ENCODE assay signal across 12 mouse cellular contexts in genomic region chr11:89003726-89004125, GRCm38 (mm10). TPM values are rescaled to one million over a fixed set of nuclear protein-coding genes. Genes with fewer than 3 reads are reported as not detected.
DNase-seq lines count a peak whose midpoint lies in the region; ATAC-seq and TF ChIP-seq lines count a peak whose summit lies in the region.
"Had no signal": no experiment of that assay in that cellular context is flagged by ENCODE, and none has a peak within 500 bp of the region (broad histone marks: within the 10 kb centered on the region; RNA-seq: fewer than 3 reads in every experiment).

No protein-coding gene starts in this region.

- no peaks in the 10 kb centered on the region for H3K9me3 ChIP-seq in heart, embryonic 16.5 days (replicated peaks; ENCODE audit: control insufficient read depth, low read length)
- H3K9me3 ChIP-seq in limb, embryonic 10.5 days (replicated peaks): no peaks in the 10 kb centered on the region
- H3K9me3 ChIP-seq in midbrain, postnatal 0 days (ENCODE audit: low read length): no peaks in the 10 kb centered on the region
- H3K9me3 ChIP-seq: embryonic facial prominence, embryonic 12.5 days; heart, embryonic 10.5 days had no signal

- peaks cover 21% of the 10 kb centered on the region for H3K36me3 ChIP-seq in heart, embryonic 16.5 days (ENCODE audit: control insufficient read depth, insufficient read depth)
- peaks cover 18% of the 10 kb centered on the region for H3K36me3 ChIP-seq in spleen, adult 2 months (ENCODE audit: control insufficient read depth, insufficient read depth, low read length)
- no peaks in the 10 kb centered on the region for H3K36me3 ChIP-seq in limb, embryonic 10.5 days
- H3K36me3 ChIP-seq in midbrain, postnatal 0 days (ENCODE audit: insufficient read depth, low read length): no peaks in the 10 kb centered on the region
- H3K36me3 ChIP-seq: embryonic facial prominence, embryonic 12.5 days had no signal

- 62% methylated on average over 4 of the region's 4 CpGs for WGBS in heart, embryonic 16.5 days
- 71% methylated on average over 4 of the region's 4 CpGs for WGBS in spleen, adult 2 months
- WGBS in limb, embryonic 10.5 days: 77% methylated on average over 4 of the region's 4 CpGs
- 86% methylated on average over 4 of the region's 4 CpGs for WGBS in midbrain, postnatal 0 days

- ATAC-seq in heart, embryonic 16.5 days (replicated peaks; ENCODE audit: extremely low read depth, insufficient read depth, low FRiP score): no peak
- ATAC-seq in midbrain, postnatal 0 days (ENCODE audit: low FRiP score): no peak
- ATAC-seq: forebrain, postnatal 0 days had no signal

- peak overlapping the region; percentile 2; the same call in 1 of the 2 replicates for H3K4me2 ChIP-seq in heart, embryonic 16.5 days (ENCODE audit: low read depth, low read length)
- no peak overlapping the region for H3K4me2 ChIP-seq in midbrain, postnatal 0 days (ENCODE audit: low read depth, low read length, poor library complexity, severe bottlenecking)
- H3K4me2 ChIP-seq: embryonic facial prominence, embryonic 12.5 days had no signal

- no peak overlapping the region for H3K4me3 ChIP-seq in heart, embryonic 16.5 days (ENCODE audit: low read length)
- H3K4me3 ChIP-seq in spleen, adult 2 months (ENCODE audit: extremely low read depth, insufficient read depth, insufficient read length): no peak overlapping the region
- H3K4me3 ChIP-seq in limb, embryonic 10.5 days: no peak overlapping the region
- no peak overlapping the region for H3K4me3 ChIP-seq in left cerebral cortex, adult 2 months
- H3K4me3 ChIP-seq in midbrain, postnatal 0 days (ENCODE audit: low read depth, low read length): no peak overlapping the region
- H3K4me3 ChIP-seq: embryonic facial prominence, embryonic 12.5 days; heart, embryonic 10.5 days had no signal

- intact Hi-C loops in left cerebral cortex, adult 2 months (cut with DNase I): no loop called here

- H3K27me3 ChIP-seq in heart, embryonic 16.5 days (ENCODE audit: control insufficient read depth, insufficient read depth, low read length): no peaks in the 10 kb centered on the region
- no peaks in the 10 kb centered on the region for H3K27me3 ChIP-seq in spleen, adult 2 months (ENCODE audit: control insufficient read depth, insufficient read depth, low read length)
- peaks cover 21% of the 10 kb centered on the region for H3K27me3 ChIP-seq in limb, embryonic 10.5 days (ENCODE audit: low read depth, poor library complexity, severe bottlenecking)
- H3K27me3 ChIP-seq in midbrain, postnatal 0 days (ENCODE audit: insufficient read depth, low read length): peaks cover 11% of the 10 kb centered on the region

- TF ChIP-seq POLR2A in spleen, adult 2 months (IDR thresholded peaks at IDR 0.05; ENCODE audit: low read depth, low read length): no peak

- peaks cover 29% of the 10 kb centered on the region for H3K4me1 ChIP-seq in heart, embryonic 16.5 days (ENCODE audit: control insufficient read depth, insufficient read depth, low read length)
- H3K4me1 ChIP-seq in spleen, adult 2 months (ENCODE audit: control insufficient read depth, insufficient read depth, insufficient read length): peaks cover 26% of the 10 kb centered on the region; the same call in 1 of the 2 replicates
- peaks cover 41% of the 10 kb centered on the region for H3K4me1 ChIP-seq in limb, embryonic 10.5 days
- H3K4me1 ChIP-seq in midbrain, postnatal 0 days (ENCODE audit: insufficient read depth, low read length): no peaks in the 10 kb centered on the region

- DNase-seq in heart, adult 8-10 months (ENCODE audit: low spot score): no peak
- no peak for DNase-seq in spleen, adult 2 months (ENCODE audit: low read depth in 1 of 2, low spot score in 2 of 2)
- DNase-seq in spleen, postnatal 14 days (ENCODE audit: low spot score in 2 of 2): no peak
- DNase-seq in limb, embryonic 10.5 days (ENCODE audit: low spot score): no peak
- no peak for DNase-seq in left cerebral cortex, adult 2 months (ENCODE audit: extremely low spot score in 1 of 2, low spot score in 2 of 2)
- DNase-seq in midbrain, postnatal 0 days (ENCODE audit: low spot score): no peak
- no peak for DNase-seq in cerebellum, adult 9-10 months
- DNase-seq: forebrain, postnatal 0 days had no signal

- TF ChIP-seq CTCF in spleen, adult 2 months (IDR thresholded peaks at IDR 0.05; ENCODE audit: extremely low read depth, insufficient read depth, insufficient read length, insufficient replicate concordance): no peak
- TF ChIP-seq CTCF in left cerebral cortex, adult 2 months (IDR thresholded peaks at IDR 0.05): no peak
- no peak for TF ChIP-seq CTCF in midbrain, postnatal 0 days (IDR thresholded peaks at IDR 0.05)

- no peak overlapping the region for H3K27ac ChIP-seq in heart, embryonic 16.5 days (ENCODE audit: low read length)
- H3K27ac ChIP-seq in spleen, adult 2 months (ENCODE audit: insufficient read depth, low read length): peak overlapping the region; percentile 24; the same call in 1 of the 2 replicates
- H3K27ac ChIP-seq in limb, embryonic 10.5 days: peak overlapping the region; percentile 37
- no peak overlapping the region for H3K27ac ChIP-seq in left cerebral cortex, adult 2 months
- H3K27ac ChIP-seq in midbrain, postnatal 0 days (ENCODE audit: low read depth, low read length): no peak overlapping the region
- H3K27ac ChIP-seq: embryonic facial prominence, embryonic 12.5 days; heart, embryonic 10.5 days had no signal

- no peak overlapping the region for H3K9ac ChIP-seq in heart, embryonic 16.5 days (ENCODE audit: low read length)
- H3K9ac ChIP-seq in midbrain, postnatal 0 days (replicated peaks; ENCODE audit: low read length, poor library complexity, severe bottlenecking): no peak overlapping the region
- H3K9ac ChIP-seq: embryonic facial prominence, embryonic 12.5 days; forebrain, postnatal 0 days had no signal

RNA-seq across cellular contexts. Expression of gene Trim25, which starts 4.5 kb away (rescaled TPM):
- 18.3 and 22.1 TPM in 2 replicates for polyA plus RNA-seq in heart, embryonic 16.5 days (2015; fragmentation: Nextera tagmentation; extraction: Ambion mirVana)
- total RNA-seq in heart, adult 8-10 months (2022): 10 to 100 TPM; 16.8 to 21.3 (median 17.1) TPM
- 41.5 and 67.0 TPM in 2 replicates for polyA plus RNA-seq in spleen, adult 2 months (2012; rRNA removed)
- 3.0 and 3.4 TPM in 2 replicates for polyA plus RNA-seq in limb, embryonic 10.5 days (2016; fragmentation: Nextera tagmentation; extraction: Ambion mirVana)
- 1 to 10 TPM; 3.7 to 3.9 TPM for total RNA-seq in left cerebral cortex, adult 2 months (2021)
- 2.0 and 2.9 TPM in 2 replicates for total RNA-seq in midbrain, postnatal 0 days (2014; rRNA removed)
- polyA plus RNA-seq in midbrain, postnatal 0 days (2015; fragmentation: Nextera tagmentation; extraction: Ambion mirVana): 4.3 and 4.5 TPM in 2 replicates

RNA-seq across cellular contexts. Expression of gene Coil, which starts 33.7 kb away (rescaled TPM):
- polyA plus RNA-seq in heart, embryonic 16.5 days (2015; fragmentation: Nextera tagmentation; extraction: Ambion mirVana): 9.4 and 9.7 TPM in 2 replicates
- total RNA-seq in heart, adult 8-10 months (2022): 1 to 10 TPM; 4.2 to 5.4 (median 4.8) TPM
- polyA plus RNA-seq in spleen, adult 2 months (2012; rRNA removed): 3.9 and 4.0 TPM in 2 replicates
- polyA plus RNA-seq in limb, embryonic 10.5 days (2016; fragmentation: Nextera tagmentation; extraction: Ambion mirVana): 25.9 and 28.7 TPM in 2 replicates
- 10 to 100 TPM; 19.4 to 19.5 TPM for total RNA-seq in left cerebral cortex, adult 2 months (2021)
- total RNA-seq in midbrain, postnatal 0 days (2014; rRNA removed): 35.1 and 44.2 TPM in 2 replicates
- 26.9 and 28.8 TPM in 2 replicates for polyA plus RNA-seq in midbrain, postnatal 0 days (2015; fragmentation: Nextera tagmentation; extraction: Ambion mirVana)

RNA-seq across cellular contexts. Expression of gene Elobl, which starts 37.0 kb away (rescaled TPM):
- not detected in 2 replicates for polyA plus RNA-seq in heart, embryonic 16.5 days (2015; fragmentation: Nextera tagmentation; extraction: Ambion mirVana)
- total RNA-seq in heart, adult 8-10 months (2022): not detected
- polyA plus RNA-seq in spleen, adult 2 months (2012; rRNA removed): 0.31 and 0.75 TPM in 2 replicates
- not detected in 2 replicates for polyA plus RNA-seq in limb, embryonic 10.5 days (2016; fragmentation: Nextera tagmentation; extraction: Ambion mirVana)
- total RNA-seq in left cerebral cortex, adult 2 months (2021): not detected
- total RNA-seq in midbrain, postnatal 0 days (2014; rRNA removed): 0.44 TPM in 1 of 2 replicates, not detected in the other
- not detected in 2 replicates for polyA plus RNA-seq in midbrain, postnatal 0 days (2015; fragmentation: Nextera tagmentation; extraction: Ambion mirVana)
- total RNA-seq: forebrain, postnatal 0 days had no signal
- polyA plus RNA-seq: embryonic facial prominence, embryonic 12.5 days; forebrain, postnatal 0 days; heart, embryonic 10.5 days; limb, embryonic 14.5 days had no signal

RNA-seq across cellular contexts. Expression of gene Scpep1, which starts 48.5 kb away (rescaled TPM):
- 43.6 and 50.8 TPM in 2 replicates for polyA plus RNA-seq in heart, embryonic 16.5 days (2015; fragmentation: Nextera tagmentation; extraction: Ambion mirVana)
- 10 to 100 TPM; 11.8 to 13.1 (median 12.8) TPM for total RNA-seq in heart, adult 8-10 months (2022)
- 15.3 and 17.4 TPM in 2 replicates for polyA plus RNA-seq in spleen, adult 2 months (2012; rRNA removed)
- 63.3 and 65.9 TPM in 2 replicates for polyA plus RNA-seq in limb, embryonic 10.5 days (2016; fragmentation: Nextera tagmentation; extraction: Ambion mirVana)
- total RNA-seq in left cerebral cortex, adult 2 months (2021): 10 to 100 TPM; 16.2 to 17.5 TPM
- 32.4 and 37.1 TPM in 2 replicates for total RNA-seq in midbrain, postnatal 0 days (2014; rRNA removed)
- 27.2 and 29.2 TPM in 2 replicates for polyA plus RNA-seq in midbrain, postnatal 0 days (2015; fragmentation: Nextera tagmentation; extraction: Ambion mirVana)

Comparison
In these comparisons a context has a peak if more than half of its experiments do, and no peak if none do; other contexts are left out.
1. H3K27ac ChIP-seq: peak in spleen, adult 2 months (single experiment) and limb, embryonic 10.5 days (single experiment); none in heart, embryonic 16.5 days (single experiment), left cerebral cortex, adult 2 months (single experiment) and midbrain, postnatal 0 days (single experiment).